Comparison of ENCODE assay signal across 17 mouse cellular contexts in genomic region chr6:145810015-145810414, GRCm38 (mm10). TPM values are rescaled to one million over a fixed set of nuclear protein-coding genes. Genes with fewer than 3 reads are reported as not detected.
DNase-seq lines count a peak whose midpoint lies in the region; ATAC-seq and TF ChIP-seq lines count a peak whose summit lies in the region.
"Had no signal": no experiment of that assay in that cellular context is flagged by ENCODE, and none has a peak within 500 bp of the region (broad histone marks: within the 10 kb centered on the region; RNA-seq: fewer than 3 reads in every experiment).

No protein-coding gene starts in this region.

- H3K27me3 ChIP-seq in heart, embryonic 15.5 days = no peaks in the 10 kb centered on the region
- H3K27me3 ChIP-seq: CH12.LX; forebrain, embryonic 13.5 days; hindbrain, embryonic 13.5 days; Patski had no signal

- peaks cover 11% of the 10 kb centered on the region; the same call in 1 of the 2 replicates for H3K36me3 ChIP-seq in heart, embryonic 15.5 days
- H3K36me3 ChIP-seq: hindbrain, embryonic 13.5 days had no signal

- TF ChIP-seq CTCF in gastrocnemius, adult 2 months (IDR thresholded peaks at IDR 0.05) = no peak

- 67% methylated on average over 6 of the region's 6 CpGs for WGBS in heart, embryonic 15.5 days

- intact Hi-C loops in gastrocnemius, adult 2 months (cut with DNase I) = no loop called here
- intact Hi-C loops in heart, postnatal 14 days (cut with DNase I) = no loop called here

- DNase-seq in gastrocnemius, adult 2 months = peak; percentile 60
- DNase-seq in gastrocnemius, postnatal 10 days = no peak
- DNase-seq in heart, adult 11 months = no peak
- DNase-seq in heart, postnatal 14 days = peak; percentile 20 to 32
- DNase-seq in heart, adult 8-10 months (ENCODE audit: low spot score) = no peak
- DNase-seq: adrenal gland, postnatal 14 days; cerebellum, adult 18-20 months; cerebellum, adult 9-11 months; forebrain, postnatal 0 days had no signal

- no peak overlapping the region for H3K4me2 ChIP-seq in heart, embryonic 15.5 days
- H3K4me2 ChIP-seq: forebrain, embryonic 13.5 days; hindbrain, embryonic 13.5 days had no signal

- no peak overlapping the region for H3K9ac ChIP-seq in heart, embryonic 15.5 days
- H3K9ac ChIP-seq: forebrain, embryonic 13.5 days; forebrain, postnatal 0 days; hindbrain, embryonic 13.5 days had no signal

- H3K4me1 ChIP-seq in heart, embryonic 15.5 days (replicated peaks) = peaks cover 39% of the 10 kb centered on the region

- H3K4me3 ChIP-seq in gastrocnemius, adult 2 months = no peak overlapping the region
- no peak overlapping the region for H3K4me3 ChIP-seq in heart, embryonic 15.5 days
- H3K4me3 ChIP-seq: embryonic facial prominence, embryonic 10.5 days; forebrain, embryonic 13.5 days; hindbrain, embryonic 13.5 days had no signal

- no peaks in the 10 kb centered on the region for H3K9me3 ChIP-seq in heart, embryonic 15.5 days (replicated peaks)
- H3K9me3 ChIP-seq: embryonic facial prominence, embryonic 10.5 days; forebrain, embryonic 13.5 days; hindbrain, embryonic 13.5 days had no signal

- ATAC-seq in heart, embryonic 15.5 days (replicated peaks; ENCODE audit: insufficient number of reproducible peaks, insufficient read depth, low FRiP score, low read depth) = peak; percentile 59; the same call in 1 of the 2 replicates
- ATAC-seq: activated CD4-positive, CD25-positive, alpha-beta regulatory T cell, adult 4 months; forebrain, embryonic 13.5 days; forebrain, postnatal 0 days; hindbrain, postnatal 0 days; Patski had no signal

- no peak overlapping the region for H3K27ac ChIP-seq in gastrocnemius, adult 2 months
- peak overlapping the region; percentile 69 for H3K27ac ChIP-seq in heart, embryonic 15.5 days
- H3K27ac ChIP-seq: embryonic facial prominence, embryonic 10.5 days; forebrain, embryonic 13.5 days; hindbrain, embryonic 13.5 days; hindbrain, postnatal 0 days had no signal

RNA-seq across cellular contexts. Expression of gene Bhlhe41, which starts 55.3 kb away (rescaled TPM):
- 10 to 100 TPM; 17.2 to 48.4 TPM for total RNA-seq in gastrocnemius, adult 2 months (2021)
- total RNA-seq in gastrocnemius, postnatal 10 days (2021) = 10 to 100 TPM; 24.7 to 36.4 TPM
- polyA plus RNA-seq in heart, embryonic 15.5 days (2015; fragmentation: Nextera tagmentation; extraction: Ambion mirVana) = 5.5 and 6.6 TPM in 2 replicates
- 10 to 100 TPM; 12.1 to 15.9 TPM for total RNA-seq in heart, postnatal 14 days (2021)
- total RNA-seq in heart, adult 8-10 months (2022) = 10 to 100 TPM; 27.4 to 57.3 (median 35.1) TPM

Comparison
In these comparisons a context has a peak if more than half of its experiments do, and no peak if none do; other contexts are left out.
1. DNase-seq: peak in gastrocnemius, adult 2 months (single experiment) and heart, postnatal 14 days (2 of 2); none in gastrocnemius, postnatal 10 days (single experiment), heart, adult 11 months (single experiment) and heart, adult 8-10 months (single experiment).